Mouse (Mus musculus) heart, embryonic 11.5 days (tissue): Measurements from ENCODE around the gene Cdc27. TPM values are rescaled to one million over a fixed set of nuclear protein-coding genes. Genes with fewer than 3 reads are reported as not detected.
A peak's percentile ranks its signal among the peaks of the same experiment; 100 is the strongest.

ENCODE experiments used
- ATAC-seq: fragments of 200-750 bp; cut with Nextera tagmentation; replicated peaks from 2 replicates; pipeline ENCODE4 v1.8.0; 2017; ENCODE audit warnings: moderate library complexity; ENCODE audit not compliant: insufficient number of reproducible peaks, low FRiP score, low TSS enrichment
- H3K27ac ChIP-seq: fragments of 300-500 bp; sonication (generic); 2 replicates; pipeline ENCODE4 v1.5.1; 2014; ENCODE audit warnings: mild to moderate bottlenecking, low read depth, low read length
- H3K27me3 ChIP-seq: fragments of 300-500 bp; sonication (generic); 2 replicates; pipeline ENCODE4 v1.6.1; 2014; ENCODE audit warnings: mild to moderate bottlenecking, low read length, mixed read lengths; ENCODE audit not compliant: control insufficient read depth, insufficient read depth
- H3K36me3 ChIP-seq: fragments of 300-500 bp; sonication (generic); 2 replicates; pipeline ENCODE4 v1.6.1; 2014; ENCODE audit warnings: mild to moderate bottlenecking, low read length, moderate library complexity, mixed read lengths; ENCODE audit not compliant: control insufficient read depth, insufficient read depth
- H3K4me1 ChIP-seq: fragments of 300-500 bp; sonication (generic); 2 replicates; pipeline ENCODE4 v1.6.1; 2014; ENCODE audit warnings: low read length; ENCODE audit not compliant: control insufficient read depth, insufficient read depth
- H3K4me2 ChIP-seq: fragments of 300-500 bp; sonication (generic); 2 replicates; pipeline ENCODE4 v1.6.1; 2014; ENCODE audit warnings: mild to moderate bottlenecking, moderate library complexity
- H3K4me3 ChIP-seq: fragments of 300-500 bp; sonication (generic); 2 replicates; pipeline ENCODE4 v1.5.1; 2014; ENCODE audit warnings: low read depth, low read length
- H3K9ac ChIP-seq: fragments of 300-500 bp; sonication (generic); 2 replicates; pipeline ENCODE4 v1.6.1; 2014; ENCODE audit warnings: mild to moderate bottlenecking, low read depth, low read length, moderate library complexity
- H3K9me3 ChIP-seq: fragments of 300-500 bp; sonication (generic); replicated peaks from 2 replicates; pipeline ENCODE4 v1.6.1; 2016; ENCODE audit warnings: low read length; ENCODE audit not compliant: control insufficient read depth
- WGBS: fragments of 180-500 bp; shearing (Covaris S2); extraction: QIAGEN DNeasy Blood & Tissue Kit; methylation state at CpG from one replicate; pipeline ENCODE4 v1.1.7; 2014; ENCODE audit not compliant: insufficient replicate concordance; 5-methylcytosine and 5-hydroxymethylcytosine counted together
- polyA plus RNA-seq: library from polyadenylated mRNA; unstranded; fragments of >200 nt; fragmentation: Nextera tagmentation; extraction: Ambion mirVana; gene quantifications from 2 replicates; pipeline ENCODE4 v1.2.1, GENCODE M21; 2014

The Cdc27 gene
- polyA plus RNA-seq, 1 experiment from 2014 or later: 34.4 TPM

DNA sequence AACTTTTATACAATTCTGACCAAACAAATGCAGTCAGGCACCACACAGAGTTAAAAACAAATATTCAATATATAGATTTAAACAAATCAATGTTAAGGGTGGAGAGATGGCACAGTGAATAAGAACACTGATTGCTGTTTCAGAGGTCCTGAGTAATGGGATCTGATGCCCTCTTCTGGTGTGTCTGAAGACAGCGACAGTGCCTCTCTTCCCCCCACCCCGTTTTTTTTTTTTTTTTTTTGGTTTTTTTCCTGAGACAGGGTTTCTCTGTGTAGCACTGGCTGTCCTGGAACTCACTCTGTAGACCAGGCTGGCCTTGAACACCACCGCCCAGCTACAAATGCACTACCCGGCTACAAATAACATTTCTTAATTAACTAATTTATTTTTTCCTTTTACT, 42.0 kb downstream of the Cdc27 start:
- Histone ChIP-seq H3K9me3 (no peaks in the 10 kb centered on the region), H3K9ac (no peak overlapping the region), H3K4me1 (no peaks in the 10 kb centered on the region), H3K36me3 (peaks cover 30% of the 10 kb centered on the region), H3K4me3 (no peak overlapping the region), H3K27me3 (no peaks in the 10 kb centered on the region), H3K4me2 (no peak overlapping the region), H3K27ac (no peak overlapping the region)
- 77% methylated on average over 4 of the region's 4 CpGs for WGBS
- no peak for ATAC-seq

DNA sequence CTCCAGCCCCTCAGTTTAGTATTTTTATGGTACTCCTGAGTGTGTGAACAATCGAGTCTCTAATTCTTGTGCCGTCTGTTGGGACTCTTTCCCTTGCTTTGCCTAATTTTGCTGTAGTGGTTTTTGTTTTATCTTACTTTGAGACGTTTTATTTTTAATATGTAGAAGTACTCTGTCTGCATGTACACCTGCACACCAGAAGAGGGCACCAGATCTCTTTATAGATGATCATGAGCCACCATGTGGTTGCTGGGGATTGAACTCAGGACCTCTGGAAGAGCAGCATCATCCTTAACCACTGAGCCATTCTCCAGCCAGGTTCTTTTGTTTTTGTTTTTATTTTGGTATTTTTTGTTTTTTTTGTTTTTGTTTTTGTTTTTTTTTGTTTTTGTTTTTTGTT, 62.1 kb downstream of the Cdc27 start:
- Histone ChIP-seq H3K9me3 (no peaks in the 10 kb centered on the region), H3K9ac (no peak overlapping the region), H3K4me1 (no peaks in the 10 kb centered on the region), H3K27me3 (no peaks in the 10 kb centered on the region), H3K4me2 (no peak overlapping the region), H3K27ac (no peak overlapping the region), H3K4me3 (no peak overlapping the region), H3K36me3 (no peaks in the 10 kb centered on the region)
- ATAC-seq: no peak
- 73% methylated on average over 3 of the region's 3 CpGs for WGBS

DNA sequence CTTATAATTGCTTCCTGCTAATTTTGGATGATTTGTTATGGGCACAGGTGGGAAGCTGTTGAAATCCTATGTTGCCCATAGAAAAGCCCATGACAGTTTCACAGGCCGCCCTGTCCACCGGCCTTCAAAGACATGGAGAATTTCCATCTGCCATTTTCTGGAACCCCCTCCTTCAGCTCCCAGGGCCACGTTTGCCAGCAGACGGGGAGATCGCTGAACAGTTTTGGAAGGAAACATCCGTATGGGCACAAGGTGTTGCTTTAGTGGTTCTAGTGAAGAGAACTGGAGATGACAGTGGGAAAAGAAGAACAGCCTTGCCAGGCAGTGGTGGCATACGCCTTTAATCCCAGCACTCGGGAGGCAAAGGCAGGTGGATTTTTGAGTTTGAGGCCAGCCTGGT, 68.4 kb downstream of the Cdc27 start:
- no peak for ATAC-seq
- no peaks in the 10 kb centered on the region for H3K27me3 ChIP-seq
- H3K9ac ChIP-seq: no peak overlapping the region
- H3K36me3 ChIP-seq: no peaks in the 10 kb centered on the region
- no peaks in the 10 kb centered on the region; the same call in 1 of the 2 replicates for H3K9me3 ChIP-seq
- H3K27ac ChIP-seq: no peak overlapping the region
- WGBS: 85% methylated on average over 8 of the region's 8 CpGs
- no peak overlapping the region for H3K4me2 ChIP-seq
- H3K4me1 ChIP-seq: no peaks in the 10 kb centered on the region
- no peak overlapping the region for H3K4me3 ChIP-seq

DNA sequence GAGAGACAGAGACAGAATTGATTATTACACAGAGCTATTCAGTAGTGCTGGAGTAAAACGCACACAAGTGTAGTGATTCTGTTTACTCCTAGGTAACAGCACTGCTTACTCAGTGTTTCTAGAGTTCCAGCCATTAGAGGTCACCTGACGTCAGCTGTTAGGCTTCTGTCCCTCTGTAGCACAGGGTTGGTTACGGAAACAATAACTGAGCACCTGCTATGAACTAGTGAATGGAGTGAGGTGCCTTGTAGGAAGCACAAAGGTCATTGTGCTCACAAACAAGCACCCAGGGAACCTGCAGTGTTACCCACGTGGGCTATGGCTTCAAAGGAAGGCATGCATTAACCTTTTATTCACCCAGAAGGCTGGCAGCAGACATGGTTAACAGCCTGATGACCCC, 70.9 kb downstream of the Cdc27 start:
- no peak overlapping the region for H3K4me3 ChIP-seq
- 55% methylated on average over 4 of the region's 4 CpGs for WGBS

DNA sequence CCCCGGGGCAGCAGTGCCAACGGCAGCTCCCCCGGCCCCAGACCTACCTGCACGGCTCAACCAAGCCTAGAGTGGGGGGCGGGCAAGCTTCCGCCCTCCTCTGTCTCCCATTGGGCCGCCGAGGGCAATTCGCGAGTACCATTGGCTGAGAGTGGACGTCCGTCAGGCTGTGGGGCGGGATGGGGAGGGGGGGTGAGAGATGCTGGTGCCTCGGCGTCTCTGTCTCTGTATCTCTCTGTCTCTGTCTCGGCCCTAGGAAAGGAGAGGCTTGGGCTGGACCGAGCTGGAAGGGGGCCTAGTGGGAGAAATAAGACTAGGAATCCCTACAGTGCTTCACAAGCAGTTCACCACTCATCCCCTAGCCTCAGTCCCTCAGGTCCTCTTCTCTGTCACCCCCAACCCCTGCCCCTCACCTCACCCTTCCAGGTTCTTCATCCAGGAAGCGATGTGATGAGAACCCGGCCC, 81.0 kb downstream of the Cdc27 start:
- Histone ChIP-seq H3K4me3 (peak overlapping the region; percentile 98), H3K27me3 (no peaks in the 10 kb centered on the region), H3K27ac (peak overlapping the region; percentile 54), H3K36me3 (no peaks in the 10 kb centered on the region), H3K9me3 (no peaks in the 10 kb centered on the region), H3K4me1 (0 out of 2 replicates have a peak, but pooled peaks cover 3% of the 10 kb centered on the region), H3K4me2 (peak overlapping the region; percentile 85), H3K9ac (peak overlapping the region; percentile 96)
- WGBS: 4% methylated on average over 16 of the region's 19 CpGs
- peak; percentile 99 for ATAC-seq

More for the DNA sequence above, 70.9 kb downstream of the Cdc27 start:
- H3K9me3 ChIP-seq: no peaks in the 10 kb centered on the region; the same call in 1 of the 2 replicates
- H3K36me3 ChIP-seq: no peaks in the 10 kb centered on the region
- H3K4me1 ChIP-seq: no peaks in the 10 kb centered on the region
- no peak overlapping the region for H3K9ac ChIP-seq
- H3K27ac ChIP-seq: no peak overlapping the region
- H3K4me2 ChIP-seq: no peak overlapping the region
- no peak for ATAC-seq
- no peaks in the 10 kb centered on the region for H3K27me3 ChIP-seq

DNA sequence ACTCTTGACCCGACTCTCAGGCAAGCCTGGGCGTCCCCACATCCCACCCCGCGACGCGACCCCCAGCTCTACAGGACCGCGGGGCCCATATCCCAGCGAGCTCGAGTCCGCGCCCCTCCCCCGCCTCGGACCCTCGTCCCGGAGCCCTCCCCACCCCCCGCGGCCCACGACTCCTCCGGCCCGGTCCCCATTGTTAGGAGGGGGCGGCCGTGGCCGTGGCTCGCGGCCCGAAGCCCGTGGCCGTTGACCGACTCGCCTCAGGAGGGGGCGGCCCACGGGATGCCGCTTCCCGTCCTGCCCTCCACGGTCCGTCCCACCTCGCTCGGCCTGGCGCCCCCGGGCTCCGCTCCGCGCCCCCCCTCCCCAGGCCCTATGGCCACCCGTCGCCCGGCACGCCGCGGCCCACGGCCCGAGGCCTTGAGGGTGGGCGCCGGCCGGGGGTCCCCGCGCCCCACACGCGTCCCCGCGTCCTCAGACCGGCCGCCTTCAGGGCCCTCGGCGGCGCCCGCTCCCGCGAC, 81.6 kb downstream of the Cdc27 start, which contains the start of gene Kansl1:
Kansl1 (minus strand) TSS at position 111 of the 518 bp plus-strand sequence.
- peak within 1 kb of the TSS; percentile 54 for H3K27ac ChIP-seq
- ATAC-seq: peak; percentile 83
- under 1% methylated on average over 60 of the region's 69 CpGs for WGBS

DNA sequence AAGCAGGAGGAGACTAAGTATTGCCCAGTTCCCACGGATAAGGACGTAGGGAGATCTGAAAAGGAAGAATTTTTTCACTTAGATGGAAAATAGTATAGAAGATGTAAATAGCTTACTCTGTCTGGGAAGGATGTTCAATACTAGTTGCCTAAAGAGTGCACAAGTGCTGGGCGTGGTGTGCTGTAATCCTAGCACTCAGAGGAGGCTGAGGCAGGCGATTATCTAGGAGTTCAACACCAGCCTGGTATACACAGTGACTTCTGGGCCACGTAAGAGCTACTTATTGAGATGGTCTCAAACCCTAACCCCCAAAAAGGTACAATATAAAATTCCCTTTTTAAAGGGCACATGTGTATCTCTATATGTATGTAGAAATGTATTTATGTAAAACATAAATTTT, 82.7 kb downstream of the Cdc27 start:
- no peaks in the 10 kb centered on the region for H3K27me3 ChIP-seq
- 0 out of 2 replicates have a peak, but pooled peaks cover 3% of the 10 kb centered on the region for H3K4me1 ChIP-seq
- no peaks in the 10 kb centered on the region for H3K9me3 ChIP-seq
- 76% methylated on average over 5 of the region's 5 CpGs for WGBS
- no peak for ATAC-seq
- no peak overlapping the region for H3K4me3 ChIP-seq
- H3K4me2 ChIP-seq: no peak overlapping the region
- no peak overlapping the region for H3K27ac ChIP-seq
- no peaks in the 10 kb centered on the region for H3K36me3 ChIP-seq
- H3K9ac ChIP-seq: no peak overlapping the region

More for the DNA sequence above, 81.6 kb downstream of the Cdc27 start, which contains the start of gene Kansl1:
- Histone ChIP-seq H3K27me3 (no peaks in the 10 kb centered on the region), H3K9me3 (no peaks in the 10 kb centered on the region), H3K4me2 (peak within 1 kb of the TSS; percentile 85), H3K4me3 (peak within 1 kb of the TSS; percentile 98), H3K4me1 (0 out of 2 replicates have a peak, but pooled peaks cover 3% of the 10 kb centered on the region), H3K9ac (peak within 1 kb of the TSS; percentile 96), H3K36me3 (no peaks in the 10 kb centered on the region)

DNA sequence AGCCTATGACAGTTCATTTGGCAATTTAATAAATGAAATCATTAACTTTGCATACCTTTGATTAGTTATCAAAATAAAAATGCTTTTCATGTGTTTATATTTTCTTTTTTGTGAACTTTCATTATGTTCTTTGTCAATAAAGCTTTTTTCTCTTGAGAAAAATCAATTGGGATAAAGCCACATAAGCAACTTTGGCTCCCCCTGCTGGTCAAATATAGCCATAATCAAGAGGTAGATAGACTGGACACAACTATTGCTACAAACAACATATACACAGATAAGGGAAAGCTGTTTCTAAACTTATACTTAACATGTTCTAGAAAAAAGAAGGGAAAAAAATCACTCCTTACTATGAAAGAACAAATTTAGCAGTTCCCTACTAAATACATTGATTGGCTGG, 88.9 kb downstream of the Cdc27 start:
- Histone ChIP-seq H3K27me3 (no peaks in the 10 kb centered on the region), H3K9me3 (no peaks in the 10 kb centered on the region), H3K4me2 (no peak overlapping the region), H3K4me1 (no peaks in the 10 kb centered on the region), H3K36me3 (no peaks in the 10 kb centered on the region; the same call in 1 of the 2 replicates), H3K4me3 (no peak overlapping the region), H3K9ac (no peak overlapping the region), H3K27ac (no peak overlapping the region)
- ATAC-seq: no peak

DNA sequence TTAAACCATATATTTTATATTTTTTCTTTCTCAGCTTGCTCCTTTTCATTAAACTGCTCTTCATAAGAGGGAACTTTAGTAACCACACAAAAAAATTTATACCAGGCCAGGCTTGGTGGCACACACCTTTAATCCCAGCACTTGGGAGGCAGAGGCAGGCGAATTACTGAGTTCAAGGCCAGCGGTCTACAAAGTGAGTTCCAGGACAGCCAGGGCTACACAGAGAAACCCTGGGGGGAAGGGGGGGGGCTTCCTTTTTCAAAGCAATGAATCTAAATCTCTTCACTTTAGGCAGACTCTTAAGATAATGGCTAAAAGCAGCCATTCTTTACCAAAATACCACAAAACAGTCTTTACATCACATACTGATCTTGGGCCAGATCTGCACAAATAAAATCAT, 90.7 kb downstream of the Cdc27 start:
- Histone ChIP-seq H3K9me3 (no peaks in the 10 kb centered on the region), H3K4me1 (no peaks in the 10 kb centered on the region), H3K4me2 (no peak overlapping the region), H3K27me3 (no peaks in the 10 kb centered on the region), H3K27ac (no peak overlapping the region), H3K36me3 (no peaks in the 10 kb centered on the region; the same call in 1 of the 2 replicates), H3K4me3 (no peak overlapping the region), H3K9ac (no peak overlapping the region)
- ATAC-seq: no peak
- 86% methylated on average over 2 of the region's 2 CpGs for WGBS
